Mouse (Mus musculus): ENCODE measurements at regions not wholly inside any gene's neighbourhood (a gene's known extent, or its start where the extent isn't known, plus 50 kb on each side); places are given as distances from the start of the nearest gene placed in this dataset.
A peak's percentile ranks its signal among the peaks of the same experiment; 100 is the strongest.

DNA sequence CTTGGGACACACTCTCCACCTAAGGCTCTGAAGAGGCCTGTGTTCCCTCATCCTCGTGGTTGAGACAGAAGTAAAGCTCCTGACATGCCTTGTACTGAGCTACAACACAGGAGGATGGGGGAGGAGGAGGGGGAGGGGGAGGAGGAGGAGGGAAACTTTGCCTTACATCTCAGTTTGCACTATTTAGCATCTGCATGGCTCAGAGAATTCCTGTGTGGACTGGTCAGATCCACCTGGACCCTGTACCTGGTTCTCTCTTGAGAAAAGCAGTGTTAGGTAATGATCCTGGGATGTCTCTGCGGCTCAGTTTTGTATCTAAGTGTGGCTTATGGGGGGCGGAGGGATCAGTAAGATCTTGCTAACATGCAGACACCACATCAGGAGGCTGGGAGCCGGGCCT lies 102.2 kb upstream of the Sulf2 start:
- WGBS = 69% methylated on average over 4 of the region's 4 CpGs
- peaks cover 3% of the 10 kb centered on the region; the same call in 1 of the 2 replicates for H3K9me3 ChIP-seq (replicated peaks; ENCODE audit: control insufficient read depth, low read length, poor library complexity, severe bottlenecking)
- no peak overlapping the region for H3K4me2 ChIP-seq (ENCODE audit: low read length)
- no peaks in the 10 kb centered on the region; the same call in 1 of the 2 replicates for H3K27me3 ChIP-seq (ENCODE audit: control insufficient read depth, insufficient read depth, low read depth, low read length)
- no peak for ATAC-seq
- peaks cover 14% of the 10 kb centered on the region for H3K4me1 ChIP-seq (ENCODE audit: control insufficient read depth, insufficient read depth, low read length)
- H3K9ac ChIP-seq (ENCODE audit: low read depth, low read length) = no peak overlapping the region
- no peak overlapping the region for H3K27ac ChIP-seq (ENCODE audit: low read length)
- H3K36me3 ChIP-seq (ENCODE audit: control insufficient read depth, insufficient read depth, low read length) = no peaks in the 10 kb centered on the region
- H3K4me3 ChIP-seq (ENCODE audit: low read depth, low read length) = no peak overlapping the region

DNA sequence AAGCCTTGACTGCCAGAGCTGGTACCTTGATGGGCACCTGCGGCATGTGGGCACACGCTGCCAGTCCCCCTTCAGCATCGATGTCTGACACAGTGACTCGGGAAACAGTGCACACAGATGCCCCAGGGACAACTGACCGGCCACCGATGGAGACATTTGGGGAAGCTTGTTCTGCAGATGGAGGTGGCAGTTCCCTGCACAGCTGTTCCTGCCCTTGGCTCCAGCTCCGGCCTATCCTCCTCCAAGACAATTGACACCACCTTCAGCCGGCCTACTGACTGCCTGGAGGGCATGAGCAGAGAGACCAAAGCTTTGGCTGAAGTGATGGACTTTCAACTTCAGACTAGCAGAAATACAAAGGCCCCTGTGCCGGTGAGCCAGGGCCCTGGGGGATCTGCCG lies 100.7 kb upstream of the Sulf2 start:
- Histone ChIP-seq H3K27ac (ENCODE audit: low read length) (no peak overlapping the region), H3K4me1 (ENCODE audit: control insufficient read depth, insufficient read depth, low read length) (peaks cover 12% of the 10 kb centered on the region), H3K9me3 (replicated peaks; ENCODE audit: control insufficient read depth, low read length, poor library complexity, severe bottlenecking) (peaks cover 3% of the 10 kb centered on the region; the same call in 1 of the 2 replicates), H3K36me3 (ENCODE audit: control insufficient read depth, insufficient read depth, low read length) (no peaks in the 10 kb centered on the region), H3K4me3 (ENCODE audit: low read depth, low read length) (no peak overlapping the region), H3K27me3 (ENCODE audit: control insufficient read depth, insufficient read depth, low read depth, low read length) (no peaks in the 10 kb centered on the region; the same call in 1 of the 2 replicates), H3K9ac (ENCODE audit: low read depth, low read length) (no peak overlapping the region), H3K4me2 (ENCODE audit: low read length) (no peak overlapping the region)
- ATAC-seq = no peak
- WGBS = 79% methylated on average over 10 of the region's 10 CpGs

DNA sequence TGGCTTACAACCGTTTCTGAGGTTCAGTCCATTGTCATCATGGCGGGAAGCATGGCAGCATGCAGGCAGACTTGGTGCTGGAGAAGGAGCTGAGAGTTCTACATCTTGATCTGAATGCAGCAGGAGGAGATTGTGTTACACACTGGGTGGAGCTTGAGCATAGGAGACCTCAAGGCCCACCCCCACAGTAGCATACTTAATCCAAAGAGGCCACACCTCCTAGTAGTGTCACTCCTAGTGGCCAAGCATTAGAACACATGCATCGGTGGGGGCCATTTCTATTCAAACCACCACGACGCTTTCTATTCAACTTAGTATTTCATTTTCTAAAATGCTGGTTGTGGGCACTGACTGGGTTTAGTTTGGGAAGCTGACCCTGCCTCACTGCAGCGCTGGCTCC lies 99.1 kb upstream of the Sulf2 start:
- H3K36me3 ChIP-seq (ENCODE audit: control insufficient read depth, insufficient read depth, low read length) = no peaks in the 10 kb centered on the region
- H3K9ac ChIP-seq (ENCODE audit: low read depth, low read length) = no peak overlapping the region
- H3K9me3 ChIP-seq (replicated peaks; ENCODE audit: control insufficient read depth, low read length, poor library complexity, severe bottlenecking) = peaks cover 3% of the 10 kb centered on the region; the same call in 1 of the 2 replicates
- H3K27me3 ChIP-seq (ENCODE audit: control insufficient read depth, insufficient read depth, low read depth, low read length) = no peaks in the 10 kb centered on the region; the same call in 1 of the 2 replicates
- peaks cover 10% of the 10 kb centered on the region for H3K4me1 ChIP-seq (ENCODE audit: control insufficient read depth, insufficient read depth, low read length)
- no peak for ATAC-seq
- H3K27ac ChIP-seq (ENCODE audit: low read length) = no peak overlapping the region
- 67% methylated on average over 6 of the region's 6 CpGs for WGBS
- H3K4me3 ChIP-seq (ENCODE audit: low read depth, low read length) = no peak overlapping the region
- H3K4me2 ChIP-seq (ENCODE audit: low read length) = no peak overlapping the region

DNA sequence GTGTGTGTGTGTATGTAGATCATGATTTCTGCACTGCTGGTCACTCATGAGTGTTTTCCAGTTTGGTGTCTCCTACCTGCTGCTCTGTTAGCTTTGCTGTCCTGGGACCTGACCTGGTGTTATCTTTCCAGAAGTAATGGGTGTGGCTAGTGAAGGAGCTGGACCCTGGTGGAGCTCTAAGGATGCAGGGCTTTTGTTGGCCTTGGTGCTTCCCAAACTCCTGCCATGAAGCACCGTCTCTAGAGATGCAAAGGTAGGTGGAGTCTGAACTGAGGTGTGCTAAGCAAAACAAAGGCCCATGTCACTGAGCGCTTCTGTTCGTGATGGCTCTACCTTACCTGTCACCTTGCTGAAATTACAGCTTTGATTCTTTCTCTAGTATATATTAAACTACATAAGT lies 96.6 kb upstream of the Sulf2 start:
- Histone ChIP-seq H3K4me1 (ENCODE audit: control insufficient read depth, insufficient read depth, low read length) (peaks cover 9% of the 10 kb centered on the region; the same call in 1 of the 2 replicates), H3K27me3 (ENCODE audit: control insufficient read depth, insufficient read depth, low read depth, low read length) (no peaks in the 10 kb centered on the region; the same call in 1 of the 2 replicates), H3K9ac (ENCODE audit: low read depth, low read length) (no peak overlapping the region), H3K36me3 (ENCODE audit: control insufficient read depth, insufficient read depth, low read length) (no peaks in the 10 kb centered on the region), H3K27ac (ENCODE audit: low read length) (no peak overlapping the region), H3K4me3 (ENCODE audit: low read depth, low read length) (no peak overlapping the region), H3K9me3 (replicated peaks; ENCODE audit: control insufficient read depth, low read length, poor library complexity, severe bottlenecking) (peaks cover 3% of the 10 kb centered on the region; the same call in 1 of the 2 replicates), H3K4me2 (ENCODE audit: low read length) (no peak overlapping the region)
- WGBS = 92% methylated on average over 3 of the region's 3 CpGs
- no peak for ATAC-seq

DNA sequence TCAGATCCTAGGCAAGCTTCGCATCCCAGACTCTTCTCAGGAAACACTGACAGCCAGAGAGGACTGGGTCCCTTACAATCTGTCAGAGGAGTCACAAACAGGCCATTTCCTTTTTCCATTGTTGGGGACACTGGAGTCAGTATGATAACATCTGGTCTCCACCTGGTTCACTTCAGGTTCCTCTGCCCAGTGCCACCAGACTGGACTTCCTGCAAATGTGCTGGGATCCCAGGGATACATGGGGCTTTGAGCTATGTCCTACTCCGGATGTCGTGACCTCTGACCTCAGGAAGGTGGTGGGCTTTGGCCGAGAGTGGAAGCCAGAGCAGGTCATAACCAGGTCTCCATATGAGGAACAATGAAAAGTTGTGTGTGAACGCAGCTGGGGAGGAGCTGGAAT lies 96.0 kb upstream of the Sulf2 start:
- no peak overlapping the region for H3K9ac ChIP-seq (ENCODE audit: low read depth, low read length)
- no peaks in the 10 kb centered on the region; the same call in 1 of the 2 replicates for H3K27me3 ChIP-seq (ENCODE audit: control insufficient read depth, insufficient read depth, low read depth, low read length)
- no peaks in the 10 kb centered on the region for H3K36me3 ChIP-seq (ENCODE audit: control insufficient read depth, insufficient read depth, low read length)
- H3K4me2 ChIP-seq (ENCODE audit: low read length) = no peak overlapping the region
- 85% methylated on average over 5 of the region's 5 CpGs for WGBS
- H3K4me3 ChIP-seq (ENCODE audit: low read depth, low read length) = no peak overlapping the region
- H3K4me1 ChIP-seq (ENCODE audit: control insufficient read depth, insufficient read depth, low read length) = peaks cover 9% of the 10 kb centered on the region; the same call in 1 of the 2 replicates
- no peak for ATAC-seq
- H3K9me3 ChIP-seq (replicated peaks; ENCODE audit: control insufficient read depth, low read length, poor library complexity, severe bottlenecking) = no peaks in the 10 kb centered on the region
- H3K27ac ChIP-seq (ENCODE audit: low read length) = no peak overlapping the region

DNA sequence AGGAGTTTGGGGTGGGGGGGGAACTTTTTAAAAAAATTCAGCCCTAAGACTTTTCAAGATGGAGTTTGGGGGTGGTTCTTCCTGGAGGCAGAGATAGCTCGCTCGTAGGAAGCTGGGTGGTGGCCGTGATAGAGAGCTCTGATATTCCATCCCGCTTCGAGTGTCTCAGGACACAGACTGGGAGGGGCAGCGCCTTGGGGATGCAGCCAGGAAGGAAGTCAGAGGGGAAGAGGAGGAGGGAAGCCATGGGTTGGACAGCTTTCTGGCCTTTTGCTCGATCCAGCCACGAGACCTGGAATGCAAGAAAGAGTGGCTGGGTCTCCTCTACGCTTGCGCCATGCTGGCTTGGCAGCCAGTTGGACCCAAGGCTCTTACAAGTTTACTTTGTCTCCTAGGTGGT lies 95.1 kb upstream of the Sulf2 start:
- no peaks in the 10 kb centered on the region for H3K9me3 ChIP-seq (replicated peaks; ENCODE audit: control insufficient read depth, low read length, poor library complexity, severe bottlenecking)
- H3K36me3 ChIP-seq (ENCODE audit: control insufficient read depth, insufficient read depth, low read length) = no peaks in the 10 kb centered on the region
- H3K4me2 ChIP-seq (ENCODE audit: low read length) = no peak overlapping the region
- H3K4me1 ChIP-seq (ENCODE audit: control insufficient read depth, insufficient read depth, low read length) = peaks cover 9% of the 10 kb centered on the region; the same call in 1 of the 2 replicates
- H3K9ac ChIP-seq (ENCODE audit: low read depth, low read length) = no peak overlapping the region
- H3K4me3 ChIP-seq (ENCODE audit: low read depth, low read length) = no peak overlapping the region
- no peaks in the 10 kb centered on the region; the same call in 1 of the 2 replicates for H3K27me3 ChIP-seq (ENCODE audit: control insufficient read depth, insufficient read depth, low read depth, low read length)
- 90% methylated on average over 10 of the region's 10 CpGs for WGBS
- H3K27ac ChIP-seq (ENCODE audit: low read length) = no peak overlapping the region
- ATAC-seq = no peak

DNA sequence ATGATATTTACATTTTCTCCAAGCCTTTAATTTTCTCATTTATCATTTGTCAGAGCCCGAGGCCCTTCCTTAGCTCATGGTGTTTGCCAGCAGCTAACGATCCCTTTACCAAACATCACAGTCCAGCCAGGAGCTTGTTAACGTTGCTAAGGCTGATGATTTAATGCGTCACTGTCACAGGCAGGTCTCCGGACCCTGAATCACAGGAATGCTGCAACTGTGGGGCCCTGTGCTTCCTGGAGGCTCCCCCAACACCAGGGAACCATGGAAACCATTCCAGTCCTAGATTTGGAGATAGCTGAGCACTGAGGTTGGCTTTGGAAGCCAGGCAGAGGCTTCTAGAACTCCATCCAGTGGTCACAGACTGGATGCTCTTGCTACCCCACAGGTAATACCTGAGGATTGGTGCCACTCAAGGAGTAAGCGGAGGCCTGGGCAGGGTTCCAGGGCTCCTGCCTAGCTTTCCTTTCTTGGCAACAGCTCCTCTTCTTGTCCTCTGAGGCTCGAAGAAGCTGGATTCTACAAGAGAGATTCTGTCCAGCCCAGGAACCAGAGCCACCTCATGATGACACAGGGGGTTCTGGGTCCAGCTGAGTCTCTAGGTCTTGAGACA lies 94.0 kb upstream of the Sulf2 start:
- no peak overlapping the region; the same call in 1 of the 2 replicates for H3K27ac ChIP-seq (ENCODE audit: low read length)
- no peak overlapping the region for H3K4me3 ChIP-seq (ENCODE audit: low read depth, low read length)
- H3K36me3 ChIP-seq (ENCODE audit: control insufficient read depth, insufficient read depth, low read length) = no peaks in the 10 kb centered on the region
- 37% methylated on average over 7 of the region's 7 CpGs for WGBS
- H3K4me2 ChIP-seq (ENCODE audit: low read length) = no peak overlapping the region
- H3K9me3 ChIP-seq (replicated peaks; ENCODE audit: control insufficient read depth, low read length, poor library complexity, severe bottlenecking) = no peaks in the 10 kb centered on the region
- ATAC-seq = no peak
- H3K4me1 ChIP-seq (ENCODE audit: control insufficient read depth, insufficient read depth, low read length) = peaks cover 9% of the 10 kb centered on the region; the same call in 1 of the 2 replicates
- no peaks in the 10 kb centered on the region for H3K27me3 ChIP-seq (ENCODE audit: control insufficient read depth, insufficient read depth, low read depth, low read length)
- H3K9ac ChIP-seq (ENCODE audit: low read depth, low read length) = 0 out of 2 replicates have a peak overlapping the region, but pooled peaks have one; percentile 8

DNA sequence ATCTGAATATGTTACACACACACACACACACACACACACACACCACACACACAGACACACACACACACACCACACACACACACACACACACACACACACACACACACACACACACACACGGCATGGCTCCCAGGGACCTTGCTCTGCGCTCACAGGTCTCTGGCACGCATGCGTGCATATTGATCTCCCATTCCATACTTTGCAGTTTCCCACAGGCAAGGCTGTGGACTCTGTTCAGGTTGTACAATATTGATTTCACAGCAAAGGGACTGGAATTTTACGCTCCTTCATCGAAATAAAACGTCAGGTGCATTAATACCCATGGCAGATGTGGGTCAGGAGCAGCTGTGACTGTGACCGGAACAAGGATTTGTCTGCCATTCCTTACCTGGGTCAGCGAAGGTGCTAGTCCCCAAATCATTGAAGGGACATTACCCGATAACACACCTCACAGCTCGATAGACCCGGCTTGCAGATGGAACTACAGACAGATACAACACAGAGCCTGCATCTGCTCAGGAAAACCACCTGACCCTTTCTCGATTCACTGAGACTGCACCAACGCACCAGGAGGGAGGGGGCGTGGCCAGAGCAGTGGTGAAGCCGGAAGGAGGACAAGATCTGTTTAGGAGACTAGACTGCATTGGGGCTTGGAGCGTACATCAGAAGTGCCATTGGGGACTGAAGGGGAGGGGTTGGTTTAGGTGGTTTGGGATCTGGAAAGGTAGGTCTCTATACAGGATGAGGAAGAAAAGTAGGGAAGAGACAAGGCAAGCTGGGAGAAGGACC lies 91.1 kb upstream of the Sulf2 start:
- 76% methylated on average over 17 of the region's 17 CpGs for WGBS
- Histone ChIP-seq H3K4me2 (ENCODE audit: low read length) (no peak overlapping the region), H3K9ac (ENCODE audit: low read depth, low read length) (no peak overlapping the region), H3K4me3 (ENCODE audit: low read depth, low read length) (no peak overlapping the region), H3K36me3 (ENCODE audit: control insufficient read depth, insufficient read depth, low read length) (no peaks in the 10 kb centered on the region), H3K9me3 (replicated peaks; ENCODE audit: control insufficient read depth, low read length, poor library complexity, severe bottlenecking) (no peaks in the 10 kb centered on the region), H3K4me1 (ENCODE audit: control insufficient read depth, insufficient read depth, low read length) (peaks cover 9% of the 10 kb centered on the region; the same call in 1 of the 2 replicates), H3K27me3 (ENCODE audit: control insufficient read depth, insufficient read depth, low read depth, low read length) (no peaks in the 10 kb centered on the region), H3K27ac (ENCODE audit: low read length) (no peak overlapping the region)
- no peak for ATAC-seq

DNA sequence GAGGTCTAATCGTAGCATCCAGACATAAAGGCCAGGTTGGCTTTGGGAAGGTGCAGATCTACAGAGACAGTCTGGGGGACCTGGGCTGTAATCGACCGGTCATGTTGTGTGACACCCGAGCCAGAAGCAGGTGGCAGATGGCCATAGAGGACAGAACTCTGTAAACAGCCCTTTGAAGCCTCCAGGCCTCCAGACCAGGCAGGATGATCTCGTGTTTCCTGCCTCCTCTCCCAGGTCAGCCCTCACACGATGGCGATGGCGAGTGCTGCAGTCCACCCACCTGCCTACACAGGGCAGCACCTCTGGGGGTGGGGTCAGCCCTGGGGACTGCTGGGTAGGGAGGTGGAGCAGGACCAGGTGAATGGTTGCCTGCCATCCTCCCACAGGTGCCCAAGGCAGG lies 89.8 kb upstream of the Sulf2 start:
- Histone ChIP-seq H3K9ac (ENCODE audit: low read depth, low read length) (0 out of 2 replicates have a peak overlapping the region, but pooled peaks have one; percentile 14), H3K4me2 (ENCODE audit: low read length) (no peak overlapping the region)

More for the DNA sequence above, 89.8 kb upstream of the Sulf2 start:
- Histone ChIP-seq H3K27me3 (ENCODE audit: control insufficient read depth, insufficient read depth, low read depth, low read length) (no peaks in the 10 kb centered on the region), H3K36me3 (ENCODE audit: control insufficient read depth, insufficient read depth, low read length) (no peaks in the 10 kb centered on the region), H3K27ac (ENCODE audit: low read length) (no peak overlapping the region), H3K4me3 (ENCODE audit: low read depth, low read length) (no peak overlapping the region), H3K9me3 (replicated peaks; ENCODE audit: control insufficient read depth, low read length, poor library complexity, severe bottlenecking) (no peaks in the 10 kb centered on the region), H3K4me1 (ENCODE audit: control insufficient read depth, insufficient read depth, low read length) (peaks cover 9% of the 10 kb centered on the region; the same call in 1 of the 2 replicates)
- ATAC-seq = no peak
- 74% methylated on average over 8 of the region's 8 CpGs for WGBS

Measured in midbrain, embryonic 16.5 days (tissue).